Mouse (Mus musculus) ES-Bruce4 (cell line): ENCODE measurements around the gene Slc29a3. TPM values are rescaled to one million over a fixed set of nuclear protein-coding genes. Genes with fewer than 3 reads are reported as not detected.
"Not testable (repeated sequence)": the region's sequence is repeated elsewhere in the genome, so short reads cannot be mapped to it uniquely, and the experiment has no call there.

Source experiments
- H3K27ac ChIP-seq: 2 replicates; pipeline ENCODE4 v1.5.1; 2012; ENCODE audit warnings: low read length, inconsistent platforms; ENCODE audit not compliant: insufficient read depth
- H3K27me3 ChIP-seq: 2 replicates; pipeline ENCODE4 v1.6.1; 2012; ENCODE audit warnings: mild to moderate bottlenecking, low read length, inconsistent platforms; ENCODE audit not compliant: control insufficient read depth, poor library complexity, insufficient read depth, severe bottlenecking
- H3K36me3 ChIP-seq: 2 replicates; pipeline ENCODE4 v1.6.1; 2012; ENCODE audit warnings: inconsistent platforms, mild to moderate bottlenecking, low read length, moderate library complexity; ENCODE audit not compliant: control insufficient read depth, poor library complexity, insufficient read depth, severe bottlenecking
- H3K4me1 ChIP-seq: one replicate; pipeline ENCODE4 v1.8.1; 2011; ENCODE audit warnings: low read length; ENCODE audit not compliant: control insufficient read depth, insufficient read depth
- H3K4me3 ChIP-seq: 2 replicates; pipeline ENCODE4 v1.5.1; 2011; ENCODE audit warnings: low read depth, mild to moderate bottlenecking, low read length
- H3K9ac ChIP-seq: 2 replicates; pipeline ENCODE4 v1.6.1; 2012; ENCODE audit warnings: low read depth, mild to moderate bottlenecking, inconsistent platforms; ENCODE audit not compliant: poor library complexity, severe bottlenecking
- H3K9me3 ChIP-seq: replicated peaks from 2 replicates; pipeline ENCODE4 v1.6.1; 2012; ENCODE audit warnings: mild to moderate bottlenecking, low read length, inconsistent platforms; ENCODE audit not compliant: control insufficient read depth, poor library complexity, insufficient read depth, severe bottlenecking
- CTCF ChIP-seq: IDR thresholded peaks from one replicate; pipeline ENCODE4 v1.8.1; 2011; ENCODE audit warnings: low read depth, low read length
- EP300 ChIP-seq: IDR thresholded peaks from 2 replicates; pipeline ENCODE4 v1.6.1; 2011; ENCODE audit warnings: low read depth, low read length; ENCODE audit not compliant: insufficient read depth
- POLR2A ChIP-seq: IDR thresholded peaks from one replicate; pipeline ENCODE4 v1.8.1; 2011; ENCODE audit warnings: low read length; ENCODE audit not compliant: insufficient read depth
- polyA plus RNA-seq: library from polyadenylated mRNA; stranded (reverse); fragments of >200 nt; gene quantifications from 2 replicates; pipeline ENCODE4 v1.2.4, GENCODE M21; 2011; ENCODE audit warnings: low read depth; ENCODE audit not compliant: missing spikeins, insufficient read depth, insufficient read length

The Slc29a3 gene
- polyA plus RNA-seq, 1 experiment, result 8.7 TPM

DNA sequence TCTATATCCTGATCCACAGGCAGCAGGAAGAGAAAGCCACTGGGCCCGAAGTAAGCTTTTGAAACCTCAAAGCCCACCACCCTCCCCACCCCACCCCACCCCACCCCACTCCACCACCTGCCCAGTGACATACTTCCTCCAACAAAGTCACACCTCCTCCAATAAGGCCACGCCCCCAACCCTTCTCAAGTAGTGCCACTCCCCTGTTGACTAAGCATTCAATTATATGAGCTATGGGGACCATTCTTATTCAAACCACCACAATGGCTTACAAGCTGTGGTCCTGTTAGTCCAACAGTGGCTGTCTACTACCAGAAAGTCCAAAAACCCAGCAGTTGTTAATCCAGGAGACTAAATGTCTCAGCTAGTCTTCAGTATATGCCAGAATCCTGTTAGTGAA is 34.1 kb downstream of the Slc29a3 start:
- Histone ChIP-seq H3K9me3 (peaks cover 21% of the 10 kb centered on the region), H3K27me3 (no peaks in the 10 kb centered on the region), H3K27ac (no peak overlapping the region), H3K4me3 (no peak overlapping the region), H3K9ac (no peak overlapping the region), H3K36me3 (no peaks in the 10 kb centered on the region), H3K4me1 (no peaks in the 10 kb centered on the region)
- TF ChIP-seq CTCF (no peak), POLR2A (no peak), EP300 (no peak)

DNA sequence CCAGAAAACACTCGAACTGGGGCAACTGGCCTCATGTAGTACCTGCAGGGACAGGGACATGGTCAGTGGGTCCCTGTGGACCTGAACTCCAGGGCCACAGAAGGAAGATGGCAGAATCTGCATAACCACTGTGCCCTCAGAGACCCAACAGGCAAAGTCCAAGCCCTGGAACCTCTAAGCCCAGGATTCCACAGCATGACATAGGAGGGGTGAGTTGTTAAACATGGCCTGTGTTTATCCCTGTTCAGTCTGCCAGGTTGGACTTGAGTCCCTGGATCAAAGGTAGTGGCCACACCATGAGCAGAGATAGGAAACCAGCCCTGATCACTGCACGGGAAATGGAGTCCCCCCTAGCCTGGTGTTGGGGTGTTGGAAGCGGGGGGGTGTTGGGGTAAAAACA is 36.1 kb downstream of the Slc29a3 start:
- TF ChIP-seq EP300, result no peak
- TF ChIP-seq POLR2A, result no peak
- no peak for TF ChIP-seq CTCF
- Histone ChIP-seq H3K36me3 (no peaks in the 10 kb centered on the region), H3K4me3 (no peak overlapping the region), H3K27ac (no peak overlapping the region), H3K9ac (no peak overlapping the region), H3K27me3 (no peaks in the 10 kb centered on the region), H3K4me1 (no peaks in the 10 kb centered on the region), H3K9me3 (peaks cover 30% of the 10 kb centered on the region)

DNA sequence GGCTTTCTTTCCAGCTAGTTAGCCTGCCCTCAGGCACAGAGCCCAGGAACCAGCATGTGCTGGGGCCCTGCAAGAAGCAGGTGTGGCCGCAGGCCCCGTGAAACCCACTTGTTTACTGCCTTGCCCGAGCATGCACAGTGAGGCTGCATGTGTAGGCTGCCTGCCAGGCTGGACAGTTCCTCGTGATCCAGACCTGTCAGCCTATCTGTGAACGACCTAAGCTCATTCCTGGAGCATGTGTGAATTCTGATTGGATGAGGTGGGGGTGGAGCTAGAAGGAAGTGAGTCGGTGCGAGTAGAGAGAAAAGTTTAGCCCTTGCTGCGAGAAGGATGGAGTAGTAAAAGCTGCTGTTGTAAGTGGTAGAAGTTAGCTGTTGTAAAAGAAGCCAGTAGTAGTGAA is 40.3 kb downstream of the Slc29a3 start:
- H3K27ac ChIP-seq, result not testable (repeated sequence)

DNA sequence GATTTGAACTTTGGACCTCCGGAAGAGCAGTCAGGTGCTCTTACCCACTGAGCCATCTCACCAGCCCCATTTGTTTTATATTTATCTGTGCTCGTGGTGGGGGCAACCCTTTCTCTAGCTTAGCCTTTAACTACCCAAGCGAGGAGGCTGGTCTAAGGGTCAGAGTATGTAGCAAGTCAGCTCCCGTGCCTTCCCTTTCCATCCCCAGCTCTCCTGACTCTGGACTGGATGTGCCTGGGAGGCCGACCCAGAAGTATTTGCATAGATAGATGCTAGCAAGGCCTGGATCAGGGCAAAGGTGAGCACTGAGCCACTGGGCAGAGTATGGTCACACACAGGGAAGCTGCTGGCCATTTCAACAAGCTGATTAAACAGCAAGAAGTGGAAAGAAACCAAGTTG is 43.8 kb downstream of the Slc29a3 start:
- peaks cover 10% of the 10 kb centered on the region for H3K9me3 ChIP-seq
- no peak for TF ChIP-seq POLR2A
- no peak for TF ChIP-seq EP300
- TF ChIP-seq CTCF, result no peak

More for the DNA sequence above, 40.3 kb downstream of the Slc29a3 start:
- not testable (repeated sequence) for H3K9ac ChIP-seq, H3K4me3 ChIP-seq, H3K4me1 ChIP-seq, H3K36me3 ChIP-seq, H3K27me3 ChIP-seq
- H3K9me3 ChIP-seq, result peaks cover 23% of the 10 kb centered on the region

DNA sequence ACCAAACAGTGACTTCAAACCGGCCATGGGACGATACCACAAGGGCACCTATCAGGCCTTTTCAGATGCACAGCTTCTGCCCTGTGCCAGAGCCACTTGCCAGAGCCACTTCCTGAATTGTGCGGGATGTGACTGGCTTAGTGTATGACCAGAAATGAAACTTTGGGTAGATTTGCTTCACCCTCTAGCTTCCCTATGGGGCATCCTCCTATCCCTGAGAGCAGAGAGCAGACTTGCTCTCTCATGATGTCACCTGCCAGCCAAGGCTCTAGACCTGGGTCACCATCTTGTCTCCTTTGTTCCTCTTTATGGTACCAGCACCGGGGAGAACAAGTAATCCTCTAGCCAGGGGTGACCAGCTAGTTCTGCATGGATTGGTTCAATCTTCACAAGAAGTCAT is 46.3 kb downstream of the Slc29a3 start:
- H3K9me3 ChIP-seq, result no peaks in the 10 kb centered on the region; the same call in 1 of the 2 replicates
- TF ChIP-seq CTCF, result no peak
- TF ChIP-seq POLR2A, result no peak
- no peak for TF ChIP-seq EP300
- no peaks in the 10 kb centered on the region for H3K4me1 ChIP-seq
- no peaks in the 10 kb centered on the region for H3K36me3 ChIP-seq
- no peaks in the 10 kb centered on the region for H3K27me3 ChIP-seq
- no peak overlapping the region for H3K4me3 ChIP-seq
- H3K27ac ChIP-seq, result no peak overlapping the region
- no peak overlapping the region for H3K9ac ChIP-seq

More for the DNA sequence above, 43.8 kb downstream of the Slc29a3 start:
- no peaks in the 10 kb centered on the region for H3K36me3 ChIP-seq
- no peaks in the 10 kb centered on the region for H3K4me1 ChIP-seq
- no peak overlapping the region for H3K9ac ChIP-seq
- H3K27ac ChIP-seq, result no peak overlapping the region
- no peak overlapping the region for H3K4me3 ChIP-seq
- H3K27me3 ChIP-seq, result no peaks in the 10 kb centered on the region

DNA sequence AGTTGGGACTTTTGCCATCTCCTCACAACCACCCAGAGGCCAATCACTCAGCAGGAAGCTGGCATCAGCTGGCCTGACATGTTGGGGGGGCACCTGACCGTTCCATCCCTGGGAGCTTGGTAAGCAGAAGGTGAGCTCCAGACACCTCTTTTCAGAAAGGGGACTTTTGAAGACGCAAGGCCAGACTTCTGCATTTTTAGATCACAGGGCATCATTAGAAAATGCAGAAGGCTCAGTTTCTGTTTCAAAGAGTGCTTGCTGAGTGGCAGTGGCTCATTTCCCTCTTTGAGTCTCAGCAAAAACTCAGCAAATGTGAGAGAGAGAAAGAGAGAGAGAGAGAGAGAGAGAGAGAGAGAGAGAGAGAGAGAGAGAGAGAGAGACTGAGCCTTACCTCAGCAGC is 47.5 kb downstream of the Slc29a3 start:
- Histone ChIP-seq H3K4me3 (no peak overlapping the region), H3K9ac (no peak overlapping the region), H3K36me3 (no peaks in the 10 kb centered on the region), H3K9me3 (no peaks in the 10 kb centered on the region; the same call in 1 of the 2 replicates), H3K4me1 (no peaks in the 10 kb centered on the region), H3K27ac (no peak overlapping the region), H3K27me3 (no peaks in the 10 kb centered on the region)
- no peak for TF ChIP-seq CTCF
- TF ChIP-seq POLR2A, result no peak
- TF ChIP-seq EP300, result no peak

DNA sequence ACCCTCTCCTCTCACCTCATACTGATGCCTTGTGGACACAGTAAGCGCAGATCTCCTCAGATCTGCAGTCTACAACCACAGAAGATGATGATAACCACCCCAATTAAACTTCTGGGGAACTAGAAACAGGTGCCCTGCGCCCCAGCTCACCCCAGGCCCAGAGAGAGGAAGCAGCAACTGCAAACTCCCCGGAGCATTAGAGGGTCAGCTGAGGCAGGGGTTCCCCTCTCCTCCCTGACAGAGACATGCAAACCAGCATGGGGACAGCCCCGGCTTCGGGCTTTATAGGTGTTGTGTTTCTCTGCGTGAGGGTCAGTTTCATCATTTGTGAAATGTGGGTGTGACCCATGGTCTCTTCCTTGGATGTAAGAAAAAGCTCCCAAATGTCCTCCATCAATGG is 54.8 kb downstream of the Slc29a3 start:
- no peak overlapping the region for H3K27ac ChIP-seq
- no peaks in the 10 kb centered on the region for H3K27me3 ChIP-seq
- no peak overlapping the region for H3K4me3 ChIP-seq
- H3K4me1 ChIP-seq, result no peaks in the 10 kb centered on the region
- no peak overlapping the region for H3K9ac ChIP-seq
- no peaks in the 10 kb centered on the region for H3K9me3 ChIP-seq
- H3K36me3 ChIP-seq, result no peaks in the 10 kb centered on the region
- no peak for TF ChIP-seq POLR2A
- no peak for TF ChIP-seq CTCF
- no peak for TF ChIP-seq EP300
